Mouse (Mus musculus) C2C12 (cell line): ENCODE measurements around the gene Sapcd1. TPM values are rescaled to one million over a fixed set of nuclear protein-coding genes. Genes with fewer than 3 reads are reported as not detected.

ENCODE experiments used
- H3K27me3 ChIP-seq: one replicate; pipeline ENCODE4 v1.6.1; 2011; ENCODE audit not compliant: control insufficient read depth, insufficient read depth, insufficient read length
- H3K36me3 ChIP-seq: one replicate; pipeline ENCODE4 v1.6.1; 2011; ENCODE audit not compliant: control insufficient read depth, insufficient read depth
- H3K4me3 ChIP-seq: one replicate; pipeline ENCODE4 v1.5.1; 2011; ENCODE audit warnings: mild to moderate bottlenecking, control low read depth; ENCODE audit not compliant: poor library complexity, insufficient read depth, severe bottlenecking
- H3K79me2 ChIP-seq: one replicate; pipeline ENCODE4 v1.6.1; 2011; ENCODE audit not compliant: control insufficient read depth, insufficient read depth
- H3K79me3 ChIP-seq: one replicate; pipeline ENCODE4 v1.6.1; 2011; ENCODE audit warnings: low read depth, control low read depth
- H3ac ChIP-seq: one replicate; pipeline ENCODE3; 2011; ENCODE audit warnings: low read depth; ENCODE audit not compliant: control insufficient read depth, insufficient read length
- CEBPB ChIP-seq: IDR thresholded peaks from one replicate; pipeline ENCODE4 v1.6.1; 2011; ENCODE audit warnings: low read depth, mild to moderate bottlenecking, control low read depth, moderate library complexity
- CTCF ChIP-seq: IDR thresholded peaks from one replicate; pipeline ENCODE4 v1.5.1; 2011; ENCODE audit not compliant: control insufficient read depth, insufficient read depth, insufficient read length
- FOSL1 ChIP-seq: IDR thresholded peaks from one replicate; pipeline ENCODE4 v1.8.0; 2011; ENCODE audit warnings: mild to moderate bottlenecking, low read length; ENCODE audit not compliant: poor library complexity, insufficient read depth, severe bottlenecking
- MAX ChIP-seq: IDR thresholded peaks from one replicate; pipeline ENCODE4 v1.6.1; 2011; ENCODE audit warnings: mild to moderate bottlenecking, control low read depth
- MYOD1 ChIP-seq: IDR thresholded peaks from one replicate; pipeline ENCODE4 v1.6.1; 2011; ENCODE audit warnings: low read depth; ENCODE audit not compliant: control insufficient read depth, insufficient read length
- MYOG ChIP-seq: IDR thresholded peaks from one replicate; pipeline ENCODE4 v1.6.1; 2011; ENCODE audit not compliant: control insufficient read depth, insufficient read length; ENCODE audit errors: extremely low read depth
- USF1 ChIP-seq: IDR thresholded peaks from one replicate; pipeline ENCODE4 v1.6.1; 2011; ENCODE audit warnings: low read depth, mild to moderate bottlenecking, control low read depth, moderate library complexity
- polyA plus RNA-seq: library from polyadenylated mRNA; unstranded; fragments of >200 nt; fragmentation: generic; extraction: Trizol; gene quantifications from one replicate; pipeline ENCODE4 v1.2.1, GENCODE M21; 2012; ENCODE audit warnings: missing spikeins

The Sapcd1 gene
- polyA plus RNA-seq, 1 experiment, result 0.23 TPM

DNA sequence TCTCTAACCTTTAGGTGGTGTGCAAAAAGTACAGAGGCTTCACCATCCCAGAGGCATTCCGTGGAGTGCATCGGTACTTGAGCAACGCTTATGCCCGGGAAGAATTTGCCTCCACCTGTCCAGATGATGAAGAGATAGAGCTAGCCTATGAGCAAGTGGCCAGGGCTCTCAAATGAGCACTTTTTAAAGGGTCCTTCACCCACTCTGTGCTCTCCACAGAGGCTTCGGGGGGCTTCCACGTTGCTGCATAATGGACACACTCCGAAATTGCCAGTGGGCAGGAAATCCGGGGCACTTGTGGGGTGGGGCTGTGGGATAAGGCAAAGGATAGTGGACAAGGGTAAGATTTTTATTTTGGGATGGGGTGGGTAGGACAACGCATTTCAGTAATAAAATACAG lies 30.5 kb upstream of the Sapcd1 start:
- Histone ChIP-seq H3K36me3 (peaks cover 69% of the 10 kb centered on the region), H3K27me3 (no peaks in the 10 kb centered on the region), H3K79me3 (peaks cover 15% of the 10 kb centered on the region), H3K79me2 (peaks cover 30% of the 10 kb centered on the region), H3K4me3 (no peak overlapping the region), H3ac (no peak overlapping the region)
- TF ChIP-seq MYOG (no peak), MAX (no peak), MYOD1 (no peak), CTCF (no peak), USF1 (no peak)

DNA sequence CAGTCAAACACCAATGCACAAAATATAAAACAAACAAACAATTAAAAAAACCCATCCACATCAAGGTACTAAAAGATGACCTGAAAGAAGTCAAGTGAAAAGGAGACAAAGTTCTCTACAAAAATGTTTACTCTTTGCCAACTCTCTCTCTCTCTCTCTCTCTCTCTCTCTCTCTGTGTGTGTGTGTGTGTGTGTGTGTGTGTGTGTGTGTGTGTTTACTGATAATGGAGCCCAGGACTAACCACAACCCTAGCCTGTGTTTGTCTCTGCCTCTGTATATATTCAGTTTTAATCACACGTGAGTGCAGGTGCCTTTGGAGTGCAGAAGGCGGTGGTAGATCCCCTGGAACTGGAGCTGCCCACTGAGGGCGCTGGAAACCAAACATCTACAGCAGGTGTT lies 29.3 kb upstream of the Sapcd1 start:
- no peak overlapping the region for H3K4me3 ChIP-seq
- peaks cover 27% of the 10 kb centered on the region for H3K79me3 ChIP-seq

DNA sequence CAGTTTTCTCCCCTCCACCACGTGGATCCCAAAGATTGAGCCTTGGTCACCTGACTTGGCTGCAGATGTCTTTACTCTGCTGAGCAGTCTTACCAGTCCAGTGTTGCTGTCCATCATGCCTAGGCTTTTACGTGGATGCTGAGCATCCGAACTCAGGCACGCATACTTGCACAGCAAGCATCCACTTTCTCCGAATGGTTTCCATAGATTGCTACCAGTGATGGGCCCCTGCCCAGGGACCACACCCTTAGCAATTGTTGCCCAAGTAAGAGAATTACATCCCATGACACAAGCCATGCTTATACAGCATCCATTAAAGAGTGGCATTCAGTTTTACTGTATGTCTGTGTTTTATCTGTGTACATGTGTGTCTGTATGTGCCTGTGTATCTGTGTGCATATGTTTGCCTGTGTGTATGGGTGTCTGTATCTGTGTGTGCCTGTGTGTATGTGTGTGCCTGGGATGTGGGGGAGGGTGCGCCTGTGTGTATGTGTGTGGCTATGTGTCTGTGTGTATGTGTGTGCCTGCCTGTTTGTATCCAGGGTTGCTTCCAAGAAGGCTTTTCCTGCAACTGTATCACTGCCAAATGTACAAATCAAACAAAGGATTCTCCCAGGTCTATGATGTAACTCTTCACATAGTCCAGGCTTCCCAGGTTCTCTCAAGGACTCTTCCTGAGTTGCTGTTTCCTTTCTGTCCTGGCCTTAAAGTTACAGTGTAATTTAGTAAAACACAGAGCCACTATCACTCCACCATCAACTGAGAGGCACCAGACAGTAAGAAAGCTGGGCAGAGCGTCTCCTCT lies 28.1 kb upstream of the Sapcd1 start:
- no peaks in the 10 kb centered on the region for H3K27me3 ChIP-seq
- peaks cover 73% of the 10 kb centered on the region for H3K36me3 ChIP-seq

More for the DNA sequence above, 29.3 kb upstream of the Sapcd1 start:
- peaks cover 81% of the 10 kb centered on the region for H3K36me3 ChIP-seq
- no peak overlapping the region for H3ac ChIP-seq
- no peak for TF ChIP-seq MAX
- TF ChIP-seq FOSL1, result no peak
- no peak for TF ChIP-seq CTCF
- no peak for TF ChIP-seq MYOG
- no peak for TF ChIP-seq MYOD1
- no peak for TF ChIP-seq CEBPB
- no peak for TF ChIP-seq USF1
- no peaks in the 10 kb centered on the region for H3K27me3 ChIP-seq
- H3K79me2 ChIP-seq, result peaks cover 42% of the 10 kb centered on the region

DNA sequence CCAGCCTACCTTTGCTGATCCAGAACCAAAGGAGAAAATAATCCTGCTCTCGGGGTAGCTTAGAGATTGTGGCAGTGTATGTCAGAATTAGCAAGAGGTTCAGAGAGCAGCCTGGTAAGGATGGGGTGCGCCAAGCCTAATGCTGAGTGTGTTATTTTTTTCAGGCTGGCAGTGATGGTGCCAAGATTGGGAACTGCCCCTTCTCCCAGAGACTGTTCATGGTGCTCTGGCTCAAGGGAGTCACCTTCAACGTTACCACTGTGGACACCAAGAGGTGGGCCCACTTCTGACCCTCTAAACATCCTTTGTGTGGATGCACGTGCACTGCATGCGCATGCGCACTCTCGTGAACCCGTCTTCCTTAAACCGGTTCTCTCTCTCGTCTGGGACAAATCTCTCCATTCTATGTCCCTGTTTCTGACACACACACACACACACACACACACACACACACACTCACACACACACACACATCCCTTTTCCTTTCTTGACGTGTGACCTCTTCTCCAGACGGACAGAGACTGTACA lies 24.5 kb upstream of the Sapcd1 start:
- H3K4me3 ChIP-seq, result peak overlapping the region; percentile 82

More for the DNA sequence above, 28.1 kb upstream of the Sapcd1 start:
- H3K4me3 ChIP-seq, result no peak overlapping the region
- peaks cover 54% of the 10 kb centered on the region for H3K79me2 ChIP-seq
- TF ChIP-seq USF1, result no peak
- no peak for TF ChIP-seq CEBPB
- no peak for TF ChIP-seq CTCF
- no peak for TF ChIP-seq MYOD1
- TF ChIP-seq FOSL1, result no peak
- TF ChIP-seq MAX, result no peak
- no peak for TF ChIP-seq MYOG
- H3ac ChIP-seq, result no peak overlapping the region
- H3K79me3 ChIP-seq, result peaks cover 36% of the 10 kb centered on the region

DNA sequence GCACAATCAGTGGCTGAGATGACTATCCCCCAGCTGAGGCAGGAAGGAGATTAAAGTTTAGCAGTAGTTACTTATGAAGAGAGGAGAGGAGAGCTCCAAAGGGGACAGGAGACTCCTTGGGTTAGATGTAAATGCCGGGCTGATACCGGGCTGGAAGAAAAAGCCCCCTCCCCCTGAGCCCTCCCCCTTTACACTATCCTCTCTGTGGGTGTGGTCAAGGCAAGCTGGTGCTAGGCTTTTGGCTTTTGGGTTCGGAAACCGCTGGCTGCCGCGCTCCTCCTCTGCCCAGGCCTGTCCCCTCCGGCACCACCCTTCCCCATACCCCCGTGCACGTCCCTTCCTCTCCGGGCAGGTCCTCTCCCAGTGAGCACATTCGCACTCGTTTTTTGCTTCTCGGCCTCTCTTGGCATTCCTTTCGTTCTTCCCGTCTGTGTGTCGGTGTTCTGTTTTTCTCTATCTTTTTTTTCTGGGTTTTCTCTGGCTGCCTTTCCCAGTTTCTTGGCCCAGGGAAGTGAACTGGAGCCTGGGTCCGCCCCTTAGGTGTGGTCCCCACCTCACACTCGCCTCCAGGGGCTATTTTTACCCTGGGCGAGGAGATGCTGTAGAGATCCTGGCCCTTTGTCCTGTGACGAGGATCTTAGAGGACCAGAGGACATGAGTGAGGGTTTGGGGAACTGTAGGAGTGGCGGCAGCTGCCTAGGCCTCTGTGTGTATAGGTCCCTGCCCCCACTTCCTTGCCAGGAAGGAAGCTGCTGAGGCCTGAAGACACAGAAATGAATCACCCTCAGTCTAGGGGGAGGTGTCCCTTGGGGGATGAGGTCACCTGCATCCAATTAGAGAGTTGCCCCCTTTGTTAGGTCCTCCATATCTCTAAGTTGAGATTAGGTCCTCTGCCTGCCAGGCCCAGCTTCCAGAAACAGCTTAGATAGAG lies 23.6 kb upstream of the Sapcd1 start:
- Histone ChIP-seq H3K27me3 (no peaks in the 10 kb centered on the region), H3K79me2 (peaks cover 75% of the 10 kb centered on the region), H3K4me3 (peak overlapping the region; percentile 82), H3ac (peak overlapping the region; percentile 99), H3K36me3 (peaks cover 43% of the 10 kb centered on the region), H3K79me3 (peaks cover 41% of the 10 kb centered on the region)
- TF ChIP-seq MYOD1 (peak; percentile 59), FOSL1 (no peak), CTCF (no peak), MAX (peak; percentile 36), USF1 (no peak), CEBPB (no peak), MYOG (no peak)

More for the DNA sequence above, 24.5 kb upstream of the Sapcd1 start:
- TF ChIP-seq CEBPB (no peak), CTCF (no peak), MYOD1 (no peak), MYOG (no peak), FOSL1 (no peak), MAX (no peak), USF1 (no peak)
- Histone ChIP-seq H3ac (peak overlapping the region; percentile 99), H3K27me3 (no peaks in the 10 kb centered on the region), H3K79me2 (peaks cover 75% of the 10 kb centered on the region), H3K36me3 (peaks cover 52% of the 10 kb centered on the region), H3K79me3 (peaks cover 41% of the 10 kb centered on the region)
